Mouse (Mus musculus) lung, embryonic 15.5 days (tissue): ENCODE data around the gene Oaz1. TPM values are rescaled to one million over a fixed set of nuclear protein-coding genes. Genes with fewer than 3 reads are reported as not detected.
"Not testable (repeated sequence)": the region's sequence is repeated elsewhere in the genome, so short reads cannot be mapped to it uniquely, and the experiment has no call there.

Experiments
- ATAC-seq: fragments of 200-750 bp; cut with Nextera tagmentation; 2 replicates; pipeline ENCODE4 v1.8.0; 2017; ENCODE audit warnings: moderate number of reproducible peaks, borderline replicate concordance; ENCODE audit not compliant: low FRiP score, low TSS enrichment; ENCODE audit errors: extremely low read depth
- H3K27ac ChIP-seq: fragments of 300-500 bp; sonication (generic); 2 replicates; pipeline ENCODE4 v1.5.1; 2015; ENCODE audit warnings: moderate library complexity, mild to moderate bottlenecking, inconsistent platforms
- H3K27me3 ChIP-seq: fragments of 300-500 bp; sonication (generic); 2 replicates; pipeline ENCODE4 v1.6.1; 2015; ENCODE audit warnings: inconsistent platforms
- H3K36me3 ChIP-seq: fragments of 300-500 bp; sonication (generic); 2 replicates; pipeline ENCODE4 v1.6.1; 2015; ENCODE audit warnings: inconsistent platforms
- H3K4me1 ChIP-seq: fragments of 300-500 bp; sonication (generic); 2 replicates; pipeline ENCODE4 v1.6.1; 2015; ENCODE audit warnings: inconsistent platforms
- H3K4me2 ChIP-seq: fragments of 300-500 bp; sonication (generic); 2 replicates; pipeline ENCODE4 v1.6.1; 2015; ENCODE audit warnings: inconsistent platforms, mild to moderate bottlenecking, moderate library complexity
- H3K4me3 ChIP-seq: fragments of 300-500 bp; sonication (generic); 2 replicates; pipeline ENCODE4 v1.5.1; 2015; ENCODE audit warnings: mild to moderate bottlenecking, inconsistent platforms
- H3K9ac ChIP-seq: fragments of 300-500 bp; sonication (generic); 2 replicates; pipeline ENCODE4 v1.6.1; 2015; ENCODE audit warnings: inconsistent platforms
- H3K9me3 ChIP-seq: fragments of 300-500 bp; sonication (generic); 2 replicates; pipeline ENCODE4 v1.6.1; 2016; ENCODE audit warnings: inconsistent platforms
- WGBS: fragments of 180-500 bp; shearing (Covaris S2); methylation state at CpG from one replicate; pipeline ENCODE4 v1.1.7; 2015; 5-methylcytosine and 5-hydroxymethylcytosine counted together
- polyA plus RNA-seq: library from polyadenylated mRNA; unstranded; fragments of >200 nt; fragmentation: Nextera tagmentation; extraction: Ambion mirVana; gene quantifications from 2 replicates; pipeline ENCODE4 v1.2.1, GENCODE M21; 2015

Oaz1 gene
- polyA plus RNA-seq, 1 experiment from 2014 or later = 1,965 TPM

DNA sequence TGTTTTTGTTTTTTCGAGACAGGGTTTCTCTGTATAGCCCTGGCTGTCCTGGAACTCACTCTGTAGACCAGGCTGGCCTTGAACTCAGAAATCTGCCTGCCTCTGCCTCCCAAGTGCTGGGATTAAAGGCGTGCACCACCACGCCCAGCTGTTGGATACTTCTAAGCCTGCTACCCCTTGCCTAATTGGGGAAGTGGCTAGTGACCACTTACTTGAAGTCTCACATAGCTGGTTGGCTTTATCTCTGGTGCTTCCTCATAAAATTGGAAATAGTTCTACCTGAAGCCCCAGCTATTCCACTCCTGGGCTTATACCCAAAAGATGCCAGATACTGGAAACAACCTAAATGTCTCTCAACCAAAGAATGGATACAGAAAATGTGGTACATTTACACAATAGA, 10.2 kb upstream of the Oaz1 start:
- not testable (repeated sequence) for H3K4me2 ChIP-seq, H3K9me3 ChIP-seq, H3K4me3 ChIP-seq, H3K36me3 ChIP-seq, ATAC-seq, H3K27me3 ChIP-seq, H3K27ac ChIP-seq, H3K9ac ChIP-seq, H3K4me1 ChIP-seq
- 76% methylated on average over 3 of the region's 3 CpGs for WGBS

GRCm38 (mm10) chr10:80817164-80817563, 9.3 kb upstream of the Oaz1 start:
- Histone ChIP-seq H3K27me3 (0 out of 2 replicates have a peak, but pooled peaks cover 2% of the 10 kb centered on the region), H3K27ac (no peak overlapping the region)

DNA sequence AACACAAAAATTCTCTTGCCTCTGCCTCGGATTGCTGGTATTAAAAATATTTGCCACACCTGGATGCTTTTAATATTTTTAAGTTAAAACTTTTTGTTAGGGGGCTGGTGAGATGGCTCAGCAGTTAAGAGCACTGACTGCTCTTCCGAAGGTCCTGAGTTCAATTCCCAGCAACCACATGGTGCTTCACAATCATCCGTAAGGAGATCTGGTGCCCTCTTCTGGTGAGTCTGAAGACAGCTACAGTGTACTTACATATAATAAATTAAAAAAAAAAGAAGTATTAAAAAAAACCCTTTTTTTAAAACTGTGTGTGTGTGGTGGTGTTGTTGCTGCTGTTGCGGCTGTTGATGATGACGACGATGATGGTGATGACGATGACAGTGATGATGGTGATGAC, 8.5 kb upstream of the Oaz1 start:
- not testable (repeated sequence) for H3K27ac ChIP-seq, H3K4me3 ChIP-seq, ATAC-seq, H3K4me2 ChIP-seq, H3K9me3 ChIP-seq, H3K4me1 ChIP-seq, H3K9ac ChIP-seq, H3K36me3 ChIP-seq, H3K27me3 ChIP-seq
- 84% methylated on average over 7 of the region's 7 CpGs for WGBS

More at GRCm38 (mm10) chr10:80817164-80817563, 9.3 kb upstream of the Oaz1 start:
- no peaks in the 10 kb centered on the region for H3K4me1 ChIP-seq
- H3K9me3 ChIP-seq = no peaks in the 10 kb centered on the region
- no peaks in the 10 kb centered on the region for H3K36me3 ChIP-seq
- no peak overlapping the region for H3K9ac ChIP-seq
- WGBS = 42% methylated on average over 2 of the region's 2 CpGs
- no peak overlapping the region for H3K4me2 ChIP-seq
- no peak for ATAC-seq
- H3K4me3 ChIP-seq = no peak overlapping the region

DNA sequence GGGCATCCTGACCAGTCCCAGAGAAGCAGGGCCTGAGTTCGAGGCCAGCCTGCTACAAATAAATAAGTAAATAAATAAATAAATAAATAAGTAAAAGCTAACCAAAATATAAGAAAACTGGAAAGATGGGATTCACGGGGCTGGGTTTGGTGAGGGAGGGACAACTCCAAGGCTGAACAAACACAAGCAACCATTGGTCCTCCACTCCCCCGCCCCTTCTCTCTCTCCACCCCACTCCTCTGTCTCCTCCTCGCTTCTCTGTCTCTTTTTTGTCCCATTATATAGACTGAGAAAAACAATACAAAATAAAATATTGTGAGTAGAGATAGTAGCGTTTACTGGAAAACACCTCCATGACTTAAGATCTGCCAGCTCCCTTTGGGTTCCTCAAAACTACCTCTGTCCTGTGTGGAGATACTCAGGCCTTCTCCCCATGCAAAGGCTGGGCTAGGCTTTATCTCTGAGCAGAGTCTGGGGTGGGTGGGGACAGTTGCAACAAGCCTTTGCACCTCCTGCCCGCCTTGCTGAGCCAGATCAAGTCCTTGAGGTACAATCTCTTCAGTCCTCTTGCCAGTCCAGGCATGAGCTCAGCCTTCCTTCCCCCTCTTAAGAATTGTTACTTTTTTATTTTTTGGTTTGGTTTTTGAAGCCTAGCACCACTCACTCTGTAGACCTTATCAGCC, 7.7 kb upstream of the Oaz1 start:
- Histone ChIP-seq H3K36me3 (no peaks in the 10 kb centered on the region), H3K4me1 (no peaks in the 10 kb centered on the region), H3K9me3 (no peaks in the 10 kb centered on the region), H3K27ac (no peak overlapping the region), H3K9ac (no peak overlapping the region), H3K4me3 (no peak overlapping the region), H3K4me2 (no peak overlapping the region), H3K27me3 (no peaks in the 10 kb centered on the region)
- no peak for ATAC-seq
- WGBS = 49% methylated on average over 6 of the region's 6 CpGs

GRCm38 (mm10) chr10:80819406-80819805, 7.0 kb upstream of the Oaz1 start:
- Histone ChIP-seq H3K9ac (no peak overlapping the region), H3K4me3 (no peak overlapping the region), H3K9me3 (no peaks in the 10 kb centered on the region), H3K27ac (no peak overlapping the region), H3K4me2 (no peak overlapping the region), H3K36me3 (no peaks in the 10 kb centered on the region), H3K27me3 (no peaks in the 10 kb centered on the region), H3K4me1 (no peaks in the 10 kb centered on the region)
- no peak for ATAC-seq
- 19% methylated on average over 3 of the region's 3 CpGs for WGBS

DNA sequence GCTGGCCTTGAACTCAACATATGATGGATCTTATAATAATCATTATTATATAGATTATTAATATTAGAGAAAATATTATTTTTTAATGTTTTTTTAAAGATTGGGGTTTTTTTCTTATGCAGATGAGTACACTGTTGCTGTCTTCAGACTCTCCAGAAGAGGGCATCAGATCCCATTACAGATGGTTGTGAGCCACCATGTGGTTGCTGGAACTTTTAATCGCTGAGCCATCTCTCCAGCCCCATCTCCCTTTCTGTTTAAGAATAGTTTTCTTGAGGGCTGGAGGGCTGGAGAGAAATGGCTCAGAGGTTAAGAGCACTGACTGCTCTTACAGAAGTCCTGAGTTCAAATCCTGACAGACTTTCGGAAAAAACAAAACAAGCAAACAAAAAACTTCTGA, 4.5 kb upstream of the Oaz1 start:
- Histone ChIP-seq H3K4me1 (0 out of 2 replicates have a peak, but pooled peaks cover 2% of the 10 kb centered on the region), H3K9ac (no peak overlapping the region), H3K4me2 (no peak overlapping the region), H3K27ac (no peak overlapping the region), H3K36me3 (no peaks in the 10 kb centered on the region), H3K4me3 (no peak overlapping the region), H3K27me3 (no peaks in the 10 kb centered on the region), H3K9me3 (no peaks in the 10 kb centered on the region)
- 37% methylated on average over 2 of the region's 2 CpGs for WGBS
- no peak for ATAC-seq

DNA sequence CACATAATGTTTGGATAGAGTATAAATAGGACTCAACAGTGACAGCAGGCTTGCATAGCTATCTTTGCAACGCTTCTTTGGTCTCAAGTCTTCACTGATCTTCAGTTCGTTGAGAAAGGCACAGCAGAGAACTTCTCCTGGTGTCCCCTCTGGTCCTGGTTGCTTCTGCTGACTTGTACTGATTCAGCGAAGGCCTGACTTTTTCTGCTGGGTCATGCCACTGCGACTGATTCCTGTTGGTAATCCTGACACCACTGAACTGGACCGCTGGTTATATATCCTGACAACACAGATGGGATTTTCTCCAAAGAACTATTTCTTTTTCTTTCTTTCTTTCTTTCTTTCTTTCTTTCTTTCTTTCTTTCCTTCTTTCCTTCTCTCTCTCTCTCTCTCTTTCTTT, 3.9 kb upstream of the Oaz1 start:
- Histone ChIP-seq H3K36me3 (no peaks in the 10 kb centered on the region), H3K27ac (no peak overlapping the region), H3K4me3 (no peak overlapping the region), H3K4me2 (no peak overlapping the region), H3K27me3 (no peaks in the 10 kb centered on the region), H3K9me3 (no peaks in the 10 kb centered on the region), H3K4me1 (0 out of 2 replicates have a peak, but pooled peaks cover 2% of the 10 kb centered on the region), H3K9ac (no peak overlapping the region)
- no peak for ATAC-seq
- 84% methylated on average over 5 of the region's 5 CpGs for WGBS

GRCm38 (mm10) chr10:80823316-80823715, 3.1 kb upstream of the Oaz1 start:
- no peaks in the 10 kb centered on the region for H3K36me3 ChIP-seq
- H3K4me2 ChIP-seq = no peak overlapping the region
- no peak overlapping the region for H3K27ac ChIP-seq
- no peaks in the 10 kb centered on the region for H3K9me3 ChIP-seq
- ATAC-seq = no peak
- peaks cover 9% of the 10 kb centered on the region for H3K4me1 ChIP-seq
- H3K4me3 ChIP-seq = no peak overlapping the region
- no peak overlapping the region for H3K9ac ChIP-seq
- no peaks in the 10 kb centered on the region for H3K27me3 ChIP-seq
- WGBS = 81% methylated on average over 1 of the region's 1 CpGs

- Histone ChIP-seq H3K27me3 (no peaks in the 10 kb centered on the region), H3K27ac (no peak overlapping the region), H3K9me3 (no peaks in the 10 kb centered on the region), H3K4me1 (peaks cover 13% of the 10 kb centered on the region), H3K4me3 (no peak overlapping the region), H3K4me2 (no peak overlapping the region), H3K36me3 (peaks cover under 1% of the 10 kb centered on the region), H3K9ac (no peak overlapping the region)
- 58% methylated on average over 8 of the region's 8 CpGs for WGBS
- ATAC-seq = no peak
Observed at GRCm38 (mm10) chr10:80823847-80824643, 2.4 kb upstream of the Oaz1 start.

- H3K4me2 ChIP-seq = no peak overlapping the region
- no peak overlapping the region for H3K9ac ChIP-seq
- H3K27me3 ChIP-seq = no peaks in the 10 kb centered on the region
- ATAC-seq = no peak
- H3K4me1 ChIP-seq = peaks cover 13% of the 10 kb centered on the region
- no peaks in the 10 kb centered on the region for H3K9me3 ChIP-seq
- H3K4me3 ChIP-seq = no peak overlapping the region
- WGBS = 59% methylated on average over 2 of the region's 2 CpGs
- H3K36me3 ChIP-seq = peaks cover 8% of the 10 kb centered on the region
- H3K27ac ChIP-seq = no peak overlapping the region
Observed at GRCm38 (mm10) chr10:80824827-80825226, 1.6 kb upstream of the Oaz1 start.

DNA sequence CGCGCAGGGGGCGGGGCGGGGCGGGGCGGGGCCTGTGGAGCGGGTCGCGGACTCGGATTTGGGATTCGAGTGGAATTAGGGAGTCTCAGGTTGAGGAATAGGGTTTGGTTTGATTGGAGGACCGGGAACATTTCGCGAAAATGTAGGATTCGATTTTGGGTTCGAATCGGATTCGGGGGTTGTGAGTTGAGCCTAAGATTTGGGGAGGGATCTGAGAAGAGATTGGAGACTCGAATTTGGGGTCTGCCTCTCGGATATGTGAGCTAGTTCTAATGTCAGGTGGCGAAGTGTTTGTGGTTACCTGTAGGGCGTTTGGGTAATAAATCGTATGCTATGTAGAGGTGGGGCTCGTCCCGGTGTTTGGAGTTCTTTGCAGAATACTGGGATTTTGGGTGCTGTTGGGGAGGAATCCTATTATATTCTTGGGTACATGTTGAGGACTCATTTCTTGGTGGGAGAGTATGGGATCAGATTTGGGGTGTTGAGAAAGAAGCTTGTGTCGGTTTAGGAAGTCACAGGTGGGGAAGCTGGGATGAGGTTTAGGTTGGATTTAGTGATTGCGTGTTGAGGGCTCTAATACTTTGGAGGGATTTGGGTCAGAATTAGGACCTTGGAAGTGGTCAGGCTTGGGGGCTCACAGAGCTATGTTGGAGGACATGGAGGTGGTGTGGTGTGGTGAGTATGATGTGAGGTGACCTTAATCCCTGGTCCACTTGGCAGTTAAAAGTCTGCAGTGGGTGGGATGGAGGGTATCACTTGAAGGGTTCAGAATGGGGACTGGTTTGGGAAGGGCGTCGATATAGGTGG, 810 bp downstream of the Oaz1 start:
- Histone ChIP-seq H3K9ac (peak overlapping the region; percentile 96), H3K27ac (peak overlapping the region; percentile 92), H3K36me3 (peaks cover 17% of the 10 kb centered on the region), H3K4me2 (peak overlapping the region; percentile 80), H3K27me3 (no peaks in the 10 kb centered on the region), H3K4me3 (peak overlapping the region; percentile 77), H3K4me1 (peaks cover 29% of the 10 kb centered on the region), H3K9me3 (no peaks in the 10 kb centered on the region)
- no peak for ATAC-seq
- 5% methylated on average over 29 of the region's 29 CpGs for WGBS
